Mouse (Mus musculus): ENCODE data around the gene Lkaaear1.

DNA sequence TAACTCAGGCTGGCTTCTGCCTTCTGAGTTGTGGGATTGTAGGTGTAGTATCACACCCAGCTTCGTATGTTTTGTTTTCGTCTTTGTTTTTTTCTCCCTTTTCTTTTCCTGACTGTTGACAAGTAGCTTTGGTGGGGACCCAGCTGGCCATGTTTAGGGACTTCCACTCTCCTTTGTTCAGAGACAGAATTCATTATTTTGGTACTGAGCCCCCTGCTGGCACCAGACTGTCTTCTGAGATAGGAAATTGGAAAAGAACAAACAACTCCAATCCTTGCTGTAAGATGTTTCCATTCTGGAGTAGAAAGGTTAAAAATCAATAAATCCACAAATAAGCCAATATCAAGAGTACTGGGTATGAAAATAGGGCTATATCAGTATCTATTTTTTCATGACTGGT, 21.8 kb downstream of the Lkaaear1 start:
- TF ChIP-seq POLR2A (IDR thresholded peaks at IDR 0.05; ENCODE audit: extremely low read depth, insufficient read depth, low read length) (no peak), CTCF (IDR thresholded peaks at IDR 0.05; ENCODE audit: low read depth, low read length) (no peak)
